Mouse (Mus musculus): Measurements from ENCODE around the gene Gsdmc4. TPM values are rescaled to one million over a fixed set of nuclear protein-coding genes. Genes with fewer than 3 reads are reported as not detected.

Gene Gsdmc4
- polyA plus RNA-seq (2014; fragmentation: Illumina TruSeq; extraction: RNeasy Lipid Tissue Mini Kit (QIAGEN cat#74804); ENCODE audit: low read depth, low replicate concordance): not detected

DNA sequence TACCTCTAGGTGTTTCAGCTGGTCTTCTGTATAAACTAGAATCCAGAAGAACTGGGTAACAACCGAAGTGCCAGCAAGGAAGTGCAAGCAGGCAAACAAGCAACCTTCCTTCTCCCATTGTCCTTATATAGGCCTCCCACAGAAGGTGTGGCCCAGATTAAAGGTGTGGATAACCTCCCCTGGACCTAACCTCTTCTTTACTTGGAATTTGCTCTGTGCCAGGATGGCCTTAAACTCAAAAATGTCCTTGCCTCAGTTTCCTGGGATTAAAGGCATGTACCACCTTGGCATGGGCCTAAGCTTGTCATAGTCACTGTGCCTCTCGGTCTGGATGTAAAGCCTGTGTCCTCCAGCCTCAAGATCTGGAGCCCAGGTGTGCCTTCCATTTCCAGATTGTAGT, at the start of gene Gsdmc4:
Gene Gsdmc4, minus strand, starts transcription at position 101 of the 400 bp plus-strand sequence.

DNA sequence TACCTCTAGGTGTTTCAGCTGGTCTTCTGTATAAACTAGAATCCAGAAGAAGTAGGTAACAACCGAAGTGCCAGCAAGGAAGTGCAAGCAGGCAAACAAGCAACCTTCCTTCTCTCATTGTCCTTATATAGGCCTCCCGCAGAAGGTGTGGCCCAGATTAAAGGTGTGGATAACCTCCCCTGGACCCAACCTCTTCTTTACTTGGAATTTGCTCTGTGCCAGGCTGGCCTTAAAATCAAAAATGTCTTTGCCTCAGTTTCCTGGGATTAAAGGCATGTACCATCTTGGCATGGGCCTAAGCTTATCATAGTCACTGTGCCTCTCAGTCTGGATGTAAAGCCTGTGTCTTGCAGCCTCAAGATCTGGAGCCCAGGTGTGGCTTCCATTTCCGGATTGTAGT, 33.6 kb downstream of the Gsdmc4 start, which contains the start of gene Gsdmc3:
Gene Gsdmc3, minus strand, starts transcription at position 101 of the 400 bp plus-strand sequence.

Other genes starting within 250 kb of the Gsdmc4 start
- gene Gsdmc2, start 67.1 kb downstream of the Gsdmc4 start, polyA plus RNA-seq (2014; fragmentation: Illumina TruSeq; extraction: RNeasy Lipid Tissue Mini Kit (QIAGEN cat#74804); ENCODE audit: low read depth, low replicate concordance): not detected
- not detected for gene Gsdmc3, start 33.7 kb downstream of the Gsdmc4 start, polyA plus RNA-seq (2014; fragmentation: Illumina TruSeq; extraction: RNeasy Lipid Tissue Mini Kit (QIAGEN cat#74804); ENCODE audit: low read depth, low replicate concordance)
- gene Fam49b, start 148.2 kb upstream of the Gsdmc4 start, polyA plus RNA-seq (2014; fragmentation: Illumina TruSeq; extraction: RNeasy Lipid Tissue Mini Kit (QIAGEN cat#74804); ENCODE audit: low read depth, low replicate concordance): 29.8 TPM